Mouse (Mus musculus): ENCODE results near the gene Dync1li2.

GRCm38 (mm10) chr8:104446016-104446415 lies 3.2 kb upstream of the Dync1li2 start:
- TF ChIP-seq CTCF (IDR thresholded peaks at IDR 0.05; ENCODE audit: low read depth, low read length) (no peak), POLR2A (IDR thresholded peaks at IDR 0.05; ENCODE audit: extremely low read depth, insufficient read depth, low read length) (no peak)
